Mouse (Mus musculus) frontal cortex, adult 2 months (tissue): ENCODE measurements around the gene Slc16a8. TPM values are rescaled to one million over a fixed set of nuclear protein-coding genes. Genes with fewer than 3 reads are reported as not detected.
A peak's percentile ranks its signal among the peaks of the same experiment; 100 is the strongest.
"Not testable (repeated sequence)": the region's sequence is repeated elsewhere in the genome, so short reads cannot be mapped to it uniquely, and the experiment has no call there.

Source experiments
- DNase-seq, 2 experiments: peaks; one replicate each; pipeline ENCODE4 v3.0.0; 2022; ENCODE audit warnings: low spot score in 1 of 2; ENCODE audit errors: extremely low spot score in 1 of 2
- polyA plus RNA-seq: library from polyadenylated mRNA; depleted of rRNA; stranded (reverse); fragments of >200 nt; gene quantifications from 2 replicates; pipeline ENCODE4 v1.2.3, GENCODE M21; 2012

Gene Slc16a8
- polyA plus RNA-seq, 1 experiment = not detected

DNA sequence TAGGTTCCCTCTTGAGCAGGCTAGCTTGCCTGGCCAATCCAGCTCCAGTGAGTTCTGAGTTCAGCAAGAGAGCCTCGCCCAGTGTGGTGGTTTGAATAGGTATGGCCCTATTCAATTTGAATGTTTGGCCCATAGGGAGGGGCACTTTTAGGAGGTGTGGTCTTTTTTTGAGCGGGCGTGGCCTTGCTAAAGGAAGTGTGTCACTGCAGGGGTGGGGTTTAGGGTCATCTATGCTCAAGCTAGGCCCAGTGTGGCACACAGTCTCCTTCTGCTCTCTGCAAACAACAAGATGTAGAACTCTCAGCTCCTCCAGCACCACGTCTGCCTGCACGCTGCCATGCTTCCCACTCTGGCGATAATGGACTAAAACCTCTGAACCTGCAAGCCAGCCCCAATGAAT is 9.2 kb upstream of the Slc16a8 start:
- DNase-seq = no peak

DNA sequence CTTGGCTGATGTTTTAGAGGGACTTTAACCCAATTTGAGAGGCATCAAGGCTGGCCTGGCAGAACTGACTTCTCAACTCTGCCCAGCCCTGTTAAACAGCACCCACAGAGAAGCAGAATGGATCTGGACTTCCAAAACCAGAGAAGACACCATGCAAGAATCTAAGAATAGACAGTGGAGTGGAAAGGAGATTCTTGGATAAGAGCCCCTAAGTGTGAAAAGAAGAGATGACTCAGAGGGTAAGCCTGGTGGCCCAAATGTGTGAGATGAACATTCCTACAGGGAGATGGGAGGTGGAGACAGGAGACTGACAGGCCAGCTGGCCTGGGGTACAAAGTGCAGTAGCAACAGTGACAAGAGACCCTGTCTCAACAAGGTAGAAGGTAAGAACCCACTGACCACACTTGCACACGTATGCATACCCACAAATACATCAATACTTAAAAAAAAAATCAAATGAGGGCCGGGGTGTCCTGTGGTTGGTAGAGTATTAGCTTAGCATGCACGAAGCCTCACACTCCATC is 8.3 kb upstream of the Slc16a8 start:
- no peak for DNase-seq

DNA sequence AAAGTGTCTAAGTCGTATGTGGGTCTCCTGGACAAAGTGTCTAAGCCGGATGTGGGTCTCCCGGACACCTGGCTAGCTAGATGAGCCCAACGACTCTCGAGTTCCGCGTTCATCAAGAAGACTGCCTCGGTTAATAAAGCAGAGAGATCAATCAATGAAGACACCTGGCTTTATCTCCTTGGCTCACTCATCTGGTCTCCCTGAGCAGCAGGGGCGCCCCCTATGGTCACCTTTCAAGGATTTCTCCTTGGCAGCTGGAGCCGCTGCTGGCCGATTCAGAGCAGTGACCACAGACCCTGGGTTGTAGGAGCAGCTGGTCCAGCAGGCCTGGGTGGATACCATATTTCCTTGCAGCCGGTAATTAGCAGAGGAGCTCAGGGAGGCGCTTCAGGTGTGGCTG is 7.8 kb upstream of the Slc16a8 start:
- peak in 1 of 2 experiments; percentile 35 for DNase-seq

DNA sequence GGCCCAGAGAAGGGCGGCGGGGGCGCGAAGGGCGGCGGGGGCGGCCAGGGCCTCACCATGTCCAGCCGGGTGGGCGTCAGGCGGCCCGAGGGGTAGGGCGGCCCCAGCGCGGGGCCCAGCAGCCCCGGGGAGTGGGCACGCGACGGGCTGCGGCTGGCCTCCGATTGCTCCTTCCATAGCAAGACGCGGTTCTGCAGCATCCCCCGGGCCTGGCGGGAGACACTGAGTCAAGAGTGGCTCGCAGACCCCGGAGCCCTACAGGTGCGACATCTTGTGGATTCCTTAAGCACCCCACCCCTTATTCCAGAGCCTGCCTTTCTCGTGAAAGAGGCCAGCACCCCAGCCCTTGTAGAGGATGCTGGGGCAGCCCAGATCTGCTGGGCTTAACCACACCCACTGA is 7.2 kb upstream of the Slc16a8 start:
- no peak for DNase-seq

DNA sequence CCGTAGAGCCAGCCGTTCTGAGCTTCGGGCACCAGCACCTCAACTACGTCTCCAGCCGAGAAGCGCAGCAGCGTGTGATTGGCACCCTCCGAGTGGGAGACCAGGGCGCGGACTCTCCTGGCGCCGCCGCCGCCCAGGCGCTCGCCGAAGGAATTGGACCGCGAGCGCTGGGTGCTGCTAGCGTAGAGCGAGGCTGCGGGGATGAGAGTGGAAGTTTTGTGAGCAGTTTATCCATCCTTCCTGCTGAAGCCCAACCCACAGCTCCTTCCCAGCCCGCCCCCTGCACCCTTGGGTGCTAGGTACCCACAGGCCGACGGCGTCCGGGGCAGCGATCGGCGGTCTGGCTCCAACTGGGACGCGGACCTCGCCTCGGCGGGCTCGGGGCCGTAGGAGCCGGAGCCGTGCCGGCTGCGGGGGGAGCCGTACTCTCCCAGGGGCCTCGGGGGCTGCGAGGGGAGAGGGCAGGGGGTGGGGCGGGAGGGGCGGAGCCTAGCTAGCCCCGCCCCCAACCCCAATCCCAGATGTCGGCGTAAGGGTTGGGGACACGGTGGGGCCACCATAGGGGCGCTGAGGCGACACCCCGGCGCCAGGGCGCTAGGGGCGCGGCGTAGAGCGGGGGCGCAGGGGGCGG is 6.6 kb upstream of the Slc16a8 start:
- peak in 1 of 2 experiments; percentile 65 for DNase-seq

DNA sequence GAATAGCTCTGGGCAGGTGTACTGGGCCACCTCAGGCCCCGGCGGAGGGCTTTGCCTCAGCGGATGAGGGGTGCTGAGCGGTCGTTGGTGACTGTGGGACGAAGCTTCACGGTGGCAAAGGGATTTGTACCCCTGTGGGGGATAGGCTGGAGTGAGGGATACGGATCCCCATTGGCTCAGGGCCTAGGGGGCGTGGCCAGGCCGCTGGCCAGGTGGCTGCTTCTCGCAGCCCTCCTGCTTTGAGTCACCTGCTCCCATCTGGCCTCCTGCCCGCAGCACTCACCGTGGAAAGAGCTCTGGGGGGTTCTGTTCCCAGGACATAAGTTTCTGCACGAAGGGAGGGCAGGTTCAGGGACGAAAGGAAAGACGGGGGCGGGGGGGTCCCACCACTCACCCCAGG is 4.0 kb upstream of the Slc16a8 start:
- DNase-seq = no peak

DNA sequence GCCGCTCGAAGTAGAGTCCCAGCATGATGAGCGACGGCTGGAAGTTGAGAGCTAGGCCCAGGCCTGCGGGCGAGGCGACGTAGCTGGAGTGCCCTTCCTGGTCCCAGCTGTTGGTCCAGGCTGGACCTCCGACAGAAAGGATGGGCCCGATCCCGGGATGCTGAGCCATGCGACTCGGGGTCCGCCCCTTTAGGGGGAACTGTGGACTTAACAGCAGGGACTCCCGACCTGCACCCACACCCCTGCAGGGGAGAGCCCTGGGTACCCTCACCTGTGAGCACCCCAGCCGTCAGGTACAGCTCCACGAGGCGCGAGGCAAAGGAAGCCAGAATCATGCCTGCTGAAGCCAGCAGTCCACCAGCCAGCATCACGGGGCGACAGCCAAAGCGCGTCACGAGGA is 2.0 kb downstream of the Slc16a8 start:
- no peak for DNase-seq

DNA sequence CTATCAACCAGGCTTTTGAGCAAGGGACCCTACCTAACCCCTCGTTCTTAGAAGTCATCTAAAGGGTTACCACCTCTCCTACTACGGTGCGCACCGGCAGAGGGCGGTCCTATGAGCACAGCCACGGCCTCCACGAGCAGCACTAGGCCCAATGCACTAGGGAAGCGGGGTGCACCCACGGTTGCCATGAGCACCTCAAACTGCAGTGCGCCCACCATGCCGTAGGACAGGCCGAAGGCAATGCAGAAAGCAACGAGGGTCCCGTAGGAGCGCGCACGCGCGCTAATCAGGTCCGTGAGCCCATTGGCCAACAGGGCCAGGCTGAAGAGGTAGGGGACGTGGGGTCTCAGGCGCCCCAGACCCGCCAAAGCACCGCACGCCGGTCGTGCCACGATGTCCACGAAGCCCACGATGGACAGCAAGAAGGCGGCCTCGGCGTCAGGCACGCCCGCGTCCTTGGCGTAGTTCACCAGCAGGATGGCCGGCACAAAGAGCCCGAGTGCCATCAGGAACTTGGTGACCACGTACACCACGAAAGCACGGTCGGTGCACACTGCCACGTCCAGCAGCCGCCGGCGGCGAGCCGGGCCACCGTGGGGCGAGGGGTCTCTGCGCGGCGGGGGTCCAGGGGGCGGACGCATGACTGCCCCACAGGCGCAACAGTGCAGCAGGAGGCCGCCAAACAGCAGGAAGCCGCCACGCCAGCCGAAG is 2.6 kb downstream of the Slc16a8 start:
- peak in 1 of 2 experiments; percentile 47 for DNase-seq

DNA sequence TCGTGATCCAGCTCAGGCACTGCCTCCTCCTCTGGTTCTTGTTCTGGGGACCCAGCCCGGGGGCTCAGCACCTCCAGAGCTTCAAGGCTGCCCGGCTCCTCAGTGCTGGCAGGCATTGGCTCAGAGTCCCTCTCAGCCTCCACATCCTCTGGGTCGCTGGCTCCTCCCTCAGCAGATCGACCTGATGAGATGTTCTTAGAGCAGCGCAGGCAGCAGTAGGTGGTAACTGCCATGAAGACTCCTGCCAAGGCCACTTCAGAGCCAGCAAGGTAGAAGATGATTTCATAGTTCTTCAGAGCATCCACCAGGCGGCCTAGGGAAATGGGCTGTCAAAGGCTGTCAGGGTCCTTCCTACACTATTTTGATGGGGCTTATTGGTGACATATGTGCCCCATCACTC is 3.4 kb downstream of the Slc16a8 start:
- peak in 1 of 2 experiments; percentile 34 for DNase-seq

DNA sequence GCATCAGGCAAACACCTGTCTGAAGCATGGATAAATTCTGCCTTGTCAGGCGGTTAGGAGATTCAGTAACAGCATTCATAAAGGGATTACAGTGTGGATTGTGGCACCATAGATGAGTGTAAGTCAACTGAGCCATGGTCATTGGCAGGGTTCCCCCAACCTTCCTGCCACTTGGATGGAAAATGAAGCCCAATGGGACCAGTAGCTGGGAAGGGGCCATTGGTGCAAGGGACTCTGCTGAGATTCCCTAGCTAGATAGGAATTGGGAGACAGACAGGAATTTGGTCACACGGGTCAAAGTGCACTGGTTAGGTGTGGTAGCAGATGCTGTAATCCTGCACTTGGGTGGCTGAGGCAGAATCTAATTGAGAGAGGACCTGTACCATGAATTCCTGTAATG is 4.3 kb downstream of the Slc16a8 start:
- DNase-seq = no peak

DNA sequence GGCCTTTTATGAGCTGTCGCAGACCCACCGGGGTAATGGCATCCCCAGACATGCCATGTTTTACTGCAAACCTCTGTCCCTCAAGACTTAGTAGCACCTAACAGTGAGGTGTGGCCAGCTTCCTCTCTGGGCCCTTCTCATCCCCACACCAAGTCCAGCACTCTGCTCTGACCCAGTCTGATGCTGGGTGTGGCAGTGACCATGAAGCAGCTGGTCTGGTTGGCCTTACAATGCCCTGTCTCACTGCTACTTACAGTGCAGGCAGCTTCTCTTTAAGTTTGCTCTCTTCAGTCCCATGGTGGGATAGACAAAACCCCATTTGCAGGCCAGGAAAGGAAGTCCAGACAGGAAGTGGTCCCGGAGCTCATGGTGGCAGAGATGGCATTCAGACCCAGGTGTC is 9.2 kb downstream of the Slc16a8 start:
- DNase-seq = no peak

DNA sequence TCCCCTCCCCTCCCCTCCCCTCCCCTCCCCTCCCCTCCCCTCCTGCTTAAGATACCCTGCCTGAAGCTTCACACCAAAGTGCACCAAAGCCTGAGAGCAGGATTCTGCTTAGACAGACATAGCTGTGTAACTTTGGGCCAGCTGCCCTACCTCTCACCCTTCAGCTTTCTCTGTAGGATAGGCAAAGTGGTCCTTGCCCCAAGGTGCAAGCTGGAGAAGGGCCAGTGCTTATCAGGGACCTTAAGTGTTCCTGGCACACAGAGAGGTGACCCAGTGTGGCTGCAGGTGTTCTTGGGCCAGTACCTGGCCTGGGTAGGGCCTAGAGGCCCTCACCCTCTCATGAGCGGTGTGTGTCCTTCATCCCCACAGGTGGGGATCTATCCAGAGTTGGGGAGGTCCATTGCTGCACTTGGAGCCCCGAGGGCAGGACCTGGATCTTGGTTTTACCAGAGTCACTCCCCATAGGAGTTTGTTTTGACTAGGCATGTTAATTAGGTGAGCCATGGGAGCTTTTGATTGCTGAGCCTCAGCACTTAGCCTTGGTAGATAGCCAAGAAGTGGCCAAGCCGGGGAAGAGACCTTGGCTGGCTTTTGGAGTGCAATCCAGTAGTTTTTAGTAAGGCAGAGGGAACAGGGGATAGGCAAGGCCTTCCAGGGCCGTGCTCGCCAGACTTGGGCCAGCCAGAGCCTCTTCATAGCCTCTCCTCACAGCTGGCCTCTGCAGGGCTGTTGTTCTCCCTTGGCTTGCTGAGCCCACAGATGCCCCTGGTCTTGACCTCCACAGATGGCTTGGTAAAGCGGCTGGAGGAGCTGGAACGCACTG is 10.3 kb downstream of the Slc16a8 start:
- no peak for DNase-seq

DNA sequence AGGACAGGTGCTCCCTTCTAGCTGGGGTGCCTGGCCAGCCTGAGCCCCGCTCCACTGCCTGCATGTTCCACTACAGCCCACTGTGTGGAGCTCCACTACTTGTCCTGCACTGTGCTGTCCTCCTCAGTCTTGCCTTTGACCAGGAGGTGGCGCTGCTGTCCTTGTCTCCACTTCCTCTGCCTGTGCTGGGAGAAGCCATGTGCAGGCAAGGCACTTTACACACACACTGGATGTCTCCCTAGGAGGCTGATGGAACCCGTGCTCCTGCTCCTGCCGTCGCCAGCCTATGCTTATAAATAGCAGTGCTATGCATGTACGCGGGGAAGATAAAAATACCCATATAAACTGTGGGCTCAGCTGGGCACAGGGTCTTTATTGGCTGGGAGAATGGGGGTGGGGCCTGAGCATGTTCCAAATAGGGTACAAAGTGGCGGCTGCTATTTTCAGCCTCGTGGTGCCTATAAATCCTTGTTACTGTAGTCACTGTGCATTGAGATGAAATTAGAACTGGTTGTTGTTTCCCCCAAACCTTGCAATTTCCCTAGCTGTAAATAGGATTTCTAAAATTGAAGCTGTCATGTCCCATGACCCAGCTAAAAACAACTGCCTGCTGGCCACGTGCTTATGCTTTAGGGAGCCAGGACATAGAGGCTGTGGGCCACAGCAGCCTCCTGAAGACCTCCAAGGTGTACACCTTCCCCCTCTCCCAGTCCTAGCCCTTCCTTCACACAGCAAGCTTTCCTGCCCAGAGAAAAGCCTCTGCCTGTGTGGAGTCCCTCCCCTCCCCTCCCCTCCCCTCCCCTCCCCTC is 11.1 kb downstream of the Slc16a8 start:
- DNase-seq = peak; percentile 98 to 99

DNA sequence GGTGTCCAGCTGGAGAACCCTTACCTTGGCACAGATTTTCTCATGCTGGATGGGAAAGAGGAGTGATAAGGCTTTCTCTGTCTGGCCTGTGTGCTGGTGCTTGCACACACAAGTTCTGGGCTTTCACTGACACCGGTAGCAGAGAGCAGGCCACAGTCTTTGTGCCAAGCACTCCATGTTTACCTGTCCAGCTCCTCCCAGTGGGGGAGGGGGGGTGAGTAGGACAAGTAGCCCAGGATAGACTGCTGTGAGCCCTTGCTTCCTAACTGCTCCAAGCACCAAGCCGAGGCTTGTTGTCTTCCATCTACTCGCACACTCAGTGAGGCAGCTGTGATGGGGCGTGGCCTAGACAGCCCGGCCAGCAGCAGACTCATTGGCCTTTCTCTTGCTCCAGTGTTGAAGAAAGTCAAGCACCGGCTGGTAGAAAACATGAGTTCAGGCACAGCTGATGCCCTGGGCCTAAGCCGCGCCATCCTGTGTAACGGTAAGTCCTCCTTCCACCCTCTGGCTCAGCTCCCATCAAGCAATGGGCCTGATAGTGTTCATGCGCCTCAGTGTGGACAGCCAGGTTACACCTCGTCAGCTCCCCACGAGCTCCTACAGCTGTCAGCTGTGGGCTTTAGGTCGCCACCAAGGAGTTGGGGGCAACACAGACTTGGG is 11.9 kb downstream of the Slc16a8 start:
- no peak for DNase-seq

DNA sequence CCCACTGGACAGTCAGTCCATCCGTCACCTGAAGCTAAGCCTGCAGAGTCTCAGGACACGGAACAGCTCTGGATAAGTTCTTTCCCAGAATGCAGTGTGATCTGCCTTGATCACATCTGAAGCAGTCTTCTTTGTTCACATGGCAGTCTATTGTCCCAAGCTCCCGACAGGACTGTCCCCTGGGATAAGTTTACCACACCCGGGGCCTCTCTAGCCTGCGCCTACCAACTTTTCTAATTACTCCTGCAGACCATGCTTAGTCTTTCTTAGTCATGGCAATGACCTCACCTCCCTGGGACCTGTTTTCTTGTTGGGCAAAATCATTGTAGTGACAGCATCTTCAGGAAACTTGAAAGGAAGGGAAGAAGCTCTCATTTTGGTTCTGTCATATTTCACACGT is 16.5 kb downstream of the Slc16a8 start:
- DNase-seq = no peak

DNA sequence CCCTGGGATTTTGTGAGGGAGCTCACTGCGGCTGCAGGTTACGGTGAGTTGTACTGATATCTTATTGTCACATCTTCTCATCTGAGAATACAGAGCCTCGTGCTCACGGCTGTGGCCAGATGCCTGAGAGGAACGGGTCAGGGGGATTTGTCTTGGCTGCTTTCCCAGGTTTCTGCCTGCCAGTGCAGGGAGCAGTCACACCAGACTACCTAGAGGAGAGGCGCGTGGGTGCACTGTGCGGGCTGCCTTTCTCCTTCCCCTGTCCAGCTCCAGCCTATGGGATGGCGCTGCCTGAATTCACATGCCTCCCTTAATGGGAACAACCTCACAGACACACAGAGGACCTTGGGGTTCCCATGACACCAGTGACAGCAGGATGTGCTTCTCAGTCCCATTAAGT is 19.3 kb downstream of the Slc16a8 start:
- no peak for DNase-seq

DNA sequence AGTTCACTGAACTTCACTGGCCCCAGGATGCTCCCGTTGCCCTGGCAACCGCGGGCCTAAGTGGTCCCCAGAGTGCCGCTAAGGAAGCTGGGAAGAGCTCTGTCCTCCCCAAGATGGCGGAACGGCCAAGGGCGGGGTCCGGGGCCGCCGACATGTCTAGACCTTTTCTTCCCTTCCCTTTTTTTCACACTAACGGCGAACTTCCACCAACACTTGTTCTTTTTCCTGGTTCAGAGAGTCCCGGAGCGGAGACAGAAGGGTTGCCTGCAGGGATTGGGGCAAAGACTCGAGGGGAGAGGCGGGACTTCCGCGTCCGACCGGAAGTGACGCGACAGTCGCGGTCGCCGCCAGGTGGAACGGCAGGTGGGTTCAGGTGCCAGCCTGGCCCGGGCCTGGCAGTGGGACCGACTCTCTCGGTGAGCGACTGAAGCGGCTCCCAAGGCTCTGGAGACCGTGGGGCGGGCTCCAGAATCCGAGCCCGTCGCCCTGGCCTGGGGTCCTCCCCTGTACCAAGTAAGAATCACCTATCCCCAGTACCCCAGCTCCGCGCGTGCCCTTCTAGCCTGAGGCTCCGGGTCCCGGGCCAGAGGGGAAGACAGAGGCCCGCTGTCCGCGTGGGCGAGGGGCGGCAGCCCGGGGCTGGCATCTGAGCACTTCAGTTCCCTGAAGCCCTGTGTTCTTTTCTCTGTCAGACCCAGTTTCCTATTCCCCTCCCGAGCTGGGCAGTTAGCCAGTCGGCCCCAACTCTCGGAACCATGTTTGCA is 25.3 kb downstream of the Slc16a8 start, which contains the start of the genes Pick1 and Gm49486:
Gene Pick1, plus strand, starts transcription at position 116 of the 764 bp plus-strand sequence.
Gene Gm49486, plus strand, starts transcription at position 334 of the 764 bp plus-strand sequence.
- peak; percentile 63 to 85 for DNase-seq

DNA sequence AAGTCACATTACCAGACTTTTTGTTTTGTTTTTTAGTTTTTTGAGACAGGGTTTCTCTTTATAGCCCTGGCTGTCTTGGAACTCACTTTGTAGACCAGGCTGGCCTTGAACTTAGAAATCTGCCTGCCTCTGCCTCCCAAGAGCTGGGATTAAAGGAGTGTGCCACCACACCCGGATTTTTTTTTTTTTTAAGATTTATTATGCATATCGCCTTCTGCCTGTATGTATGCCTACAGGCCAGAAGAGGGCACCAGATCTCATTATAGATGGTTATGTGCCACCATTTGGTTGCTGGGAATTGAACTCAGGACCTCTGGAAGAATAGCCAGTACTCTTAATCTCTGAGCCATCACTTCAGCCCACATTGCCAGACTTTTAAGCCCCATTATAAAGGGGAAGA is 28.8 kb downstream of the Slc16a8 start:
- DNase-seq = not testable (repeated sequence)

DNA sequence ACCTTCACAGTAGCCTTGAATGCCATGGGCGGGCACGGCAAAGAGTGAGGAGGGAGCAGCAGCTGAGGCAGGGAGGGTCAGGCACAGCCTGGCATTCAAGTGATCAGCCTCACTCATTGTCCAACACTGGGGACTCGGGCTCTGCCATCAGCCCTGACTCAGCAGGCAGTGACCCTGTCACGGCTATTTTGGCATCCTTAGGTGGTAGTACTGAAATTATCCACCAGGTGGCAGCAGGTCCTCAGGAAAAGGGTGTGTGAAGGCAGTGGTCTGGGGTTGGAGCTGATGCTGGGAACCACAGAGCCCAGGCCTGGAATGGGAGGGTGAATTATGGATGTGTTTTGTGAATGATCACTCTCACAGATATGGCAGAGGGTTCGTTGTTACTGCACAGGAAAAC is 29.9 kb downstream of the Slc16a8 start:
- peak; percentile 81 to 96 for DNase-seq
